Mouse (Mus musculus): ENCODE results near the gene Rnasel. TPM values are rescaled to one million over a fixed set of nuclear protein-coding genes. Genes with fewer than 3 reads are reported as not detected.
"Not testable (repeated sequence)": the region's sequence is repeated elsewhere in the genome, so short reads cannot be mapped to it uniquely, and the experiment has no call there.

Gene Rnasel
- polyA plus RNA-seq, 1 experiment from 2014 or later: 19.3 TPM

GRCm38 (mm10) chr1:153769571-153769970 lies 20.3 kb downstream of the Rnasel start:
- not testable (repeated sequence) for DNase-seq (ENCODE audit: low spot score); H3K9ac ChIP-seq (ENCODE audit: low read length); H3K27ac ChIP-seq (ENCODE audit: low read depth, low read length); H3K4me1 ChIP-seq (replicated peaks; ENCODE audit: control insufficient read depth, insufficient read depth, low read length); H3K36me3 ChIP-seq (ENCODE audit: control insufficient read depth, insufficient read depth, low read length); H3K9me3 ChIP-seq (ENCODE audit: control insufficient read depth, low read length); H3K4me3 ChIP-seq (ENCODE audit: low read depth, low read length); H3K27me3 ChIP-seq (ENCODE audit: control insufficient read depth, insufficient read depth, low read length); H3K4me2 ChIP-seq (ENCODE audit: low read depth, low read length, severe bottlenecking); ATAC-seq (replicated peaks; ENCODE audit: low FRiP score)
- WGBS: 70% methylated on average over 6 of the region's 6 CpGs

- no peak for ATAC-seq (replicated peaks; ENCODE audit: low FRiP score)
Measured at GRCm38 (mm10) chr1:153769998-153770775, 21.0 kb downstream of the Rnasel start.

GRCm38 (mm10) chr1:153770776-153771167 lies 21.5 kb downstream of the Rnasel start:
- WGBS: 91% methylated on average over 1 of the region's 1 CpGs
- Histone ChIP-seq H3K27me3 (ENCODE audit: control insufficient read depth, insufficient read depth, low read length) (no peaks in the 10 kb centered on the region), H3K4me2 (ENCODE audit: low read depth, low read length, severe bottlenecking) (no peak overlapping the region), H3K9me3 (ENCODE audit: control insufficient read depth, low read length) (no peaks in the 10 kb centered on the region), H3K27ac (ENCODE audit: low read depth, low read length) (no peak overlapping the region), H3K9ac (ENCODE audit: low read length) (no peak overlapping the region), H3K36me3 (ENCODE audit: control insufficient read depth, insufficient read depth, low read length) (no peaks in the 10 kb centered on the region), H3K4me3 (ENCODE audit: low read depth, low read length) (no peak overlapping the region), H3K4me1 (replicated peaks; ENCODE audit: control insufficient read depth, insufficient read depth, low read length) (no peaks in the 10 kb centered on the region)
- DNase-seq (ENCODE audit: low spot score) (no peak), ATAC-seq (replicated peaks; ENCODE audit: low FRiP score) (no peak)

More at GRCm38 (mm10) chr1:153769998-153770775, 21.0 kb downstream of the Rnasel start:
- H3K9ac ChIP-seq (ENCODE audit: low read length): no peak overlapping the region
- no peaks in the 10 kb centered on the region for H3K36me3 ChIP-seq (ENCODE audit: control insufficient read depth, insufficient read depth, low read length)
- DNase-seq (ENCODE audit: low spot score): no peak
- H3K4me2 ChIP-seq (ENCODE audit: low read depth, low read length, severe bottlenecking): no peak overlapping the region
- 82% methylated on average over 10 of the region's 10 CpGs for WGBS
- H3K4me3 ChIP-seq (ENCODE audit: low read depth, low read length): no peak overlapping the region
- no peaks in the 10 kb centered on the region for H3K9me3 ChIP-seq (ENCODE audit: control insufficient read depth, low read length)
- H3K27me3 ChIP-seq (ENCODE audit: control insufficient read depth, insufficient read depth, low read length): no peaks in the 10 kb centered on the region
- no peaks in the 10 kb centered on the region for H3K4me1 ChIP-seq (replicated peaks; ENCODE audit: control insufficient read depth, insufficient read depth, low read length)
- no peak overlapping the region for H3K27ac ChIP-seq (ENCODE audit: low read depth, low read length)

- ATAC-seq (replicated peaks; ENCODE audit: low FRiP score): no peak
Measured at GRCm38 (mm10) chr1:153775174-153775573, 25.9 kb downstream of the Rnasel start.

GRCm38 (mm10) chr1:153776257-153776656 lies 27.0 kb downstream of the Rnasel start:
- Histone ChIP-seq H3K4me2 (ENCODE audit: low read depth, low read length, severe bottlenecking) (no peak overlapping the region), H3K27ac (ENCODE audit: low read depth, low read length) (no peak overlapping the region), H3K4me1 (replicated peaks; ENCODE audit: control insufficient read depth, insufficient read depth, low read length) (no peaks in the 10 kb centered on the region), H3K9ac (ENCODE audit: low read length) (no peak overlapping the region), H3K36me3 (ENCODE audit: control insufficient read depth, insufficient read depth, low read length) (no peaks in the 10 kb centered on the region), H3K27me3 (ENCODE audit: control insufficient read depth, insufficient read depth, low read length) (no peaks in the 10 kb centered on the region), H3K4me3 (ENCODE audit: low read depth, low read length) (no peak overlapping the region), H3K9me3 (ENCODE audit: control insufficient read depth, low read length) (no peaks in the 10 kb centered on the region)
- WGBS: 92% methylated on average over 7 of the region's 7 CpGs
- DNase-seq (ENCODE audit: low spot score) (no peak), ATAC-seq (replicated peaks; ENCODE audit: low FRiP score) (no peak)

More at GRCm38 (mm10) chr1:153775174-153775573, 25.9 kb downstream of the Rnasel start:
- no peak overlapping the region for H3K4me2 ChIP-seq (ENCODE audit: low read depth, low read length, severe bottlenecking)
- H3K9me3 ChIP-seq (ENCODE audit: control insufficient read depth, low read length): no peaks in the 10 kb centered on the region
- H3K27ac ChIP-seq (ENCODE audit: low read depth, low read length): no peak overlapping the region
- no peak overlapping the region for H3K9ac ChIP-seq (ENCODE audit: low read length)
- DNase-seq (ENCODE audit: low spot score): no peak
- no peak overlapping the region for H3K4me3 ChIP-seq (ENCODE audit: low read depth, low read length)
- WGBS: 90% methylated on average over 6 of the region's 6 CpGs
- no peaks in the 10 kb centered on the region for H3K4me1 ChIP-seq (replicated peaks; ENCODE audit: control insufficient read depth, insufficient read depth, low read length)
- H3K36me3 ChIP-seq (ENCODE audit: control insufficient read depth, insufficient read depth, low read length): no peaks in the 10 kb centered on the region
- H3K27me3 ChIP-seq (ENCODE audit: control insufficient read depth, insufficient read depth, low read length): no peaks in the 10 kb centered on the region

GRCm38 (mm10) chr1:153778205-153778604 lies 29.0 kb downstream of the Rnasel start:
- Histone ChIP-seq H3K4me3 (ENCODE audit: low read depth, low read length) (no peak overlapping the region), H3K9ac (ENCODE audit: low read length) (no peak overlapping the region), H3K9me3 (ENCODE audit: control insufficient read depth, low read length) (no peaks in the 10 kb centered on the region), H3K4me1 (replicated peaks; ENCODE audit: control insufficient read depth, insufficient read depth, low read length) (no peaks in the 10 kb centered on the region), H3K36me3 (ENCODE audit: control insufficient read depth, insufficient read depth, low read length) (no peaks in the 10 kb centered on the region), H3K4me2 (ENCODE audit: low read depth, low read length, severe bottlenecking) (no peak overlapping the region), H3K27me3 (ENCODE audit: control insufficient read depth, insufficient read depth, low read length) (no peaks in the 10 kb centered on the region), H3K27ac (ENCODE audit: low read depth, low read length) (no peak overlapping the region)
- 91% methylated on average over 10 of the region's 10 CpGs for WGBS
- ATAC-seq (replicated peaks; ENCODE audit: low FRiP score) (no peak), DNase-seq (ENCODE audit: low spot score) (no peak)

- ATAC-seq (replicated peaks; ENCODE audit: low FRiP score): no peak
- H3K4me2 ChIP-seq (ENCODE audit: low read depth, low read length, severe bottlenecking): no peak overlapping the region
- H3K4me1 ChIP-seq (replicated peaks; ENCODE audit: control insufficient read depth, insufficient read depth, low read length): no peaks in the 10 kb centered on the region
- no peaks in the 10 kb centered on the region for H3K27me3 ChIP-seq (ENCODE audit: control insufficient read depth, insufficient read depth, low read length)
- no peak overlapping the region for H3K4me3 ChIP-seq (ENCODE audit: low read depth, low read length)
- WGBS: 57% methylated on average over 1 of the region's 1 CpGs
- no peak for DNase-seq (ENCODE audit: low spot score)
- no peaks in the 10 kb centered on the region for H3K9me3 ChIP-seq (ENCODE audit: control insufficient read depth, low read length)
- no peak overlapping the region for H3K9ac ChIP-seq (ENCODE audit: low read length)
- no peaks in the 10 kb centered on the region for H3K36me3 ChIP-seq (ENCODE audit: control insufficient read depth, insufficient read depth, low read length)
- H3K27ac ChIP-seq (ENCODE audit: low read depth, low read length): no peak overlapping the region
Measured at GRCm38 (mm10) chr1:153783339-153783738, 34.1 kb downstream of the Rnasel start.

GRCm38 (mm10) chr1:153785608-153786007 lies 36.4 kb downstream of the Rnasel start:
- 77% methylated on average over 4 of the region's 4 CpGs for WGBS
- ATAC-seq (replicated peaks; ENCODE audit: low FRiP score) (no peak), DNase-seq (ENCODE audit: low spot score) (no peak)
- Histone ChIP-seq H3K36me3 (ENCODE audit: control insufficient read depth, insufficient read depth, low read length) (no peaks in the 10 kb centered on the region), H3K27ac (ENCODE audit: low read depth, low read length) (no peak overlapping the region), H3K9me3 (ENCODE audit: control insufficient read depth, low read length) (no peaks in the 10 kb centered on the region), H3K4me2 (ENCODE audit: low read depth, low read length, severe bottlenecking) (no peak overlapping the region), H3K4me3 (ENCODE audit: low read depth, low read length) (no peak overlapping the region), H3K9ac (ENCODE audit: low read length) (no peak overlapping the region), H3K27me3 (ENCODE audit: control insufficient read depth, insufficient read depth, low read length) (no peaks in the 10 kb centered on the region), H3K4me1 (replicated peaks; ENCODE audit: control insufficient read depth, insufficient read depth, low read length) (no peaks in the 10 kb centered on the region)

- H3K4me1 ChIP-seq (replicated peaks; ENCODE audit: control insufficient read depth, insufficient read depth, low read length): no peaks in the 10 kb centered on the region
- no peaks in the 10 kb centered on the region for H3K9me3 ChIP-seq (ENCODE audit: control insufficient read depth, low read length)
- DNase-seq (ENCODE audit: low spot score) (no peak), ATAC-seq (replicated peaks; ENCODE audit: low FRiP score) (no peak)
- no peaks in the 10 kb centered on the region for H3K36me3 ChIP-seq (ENCODE audit: control insufficient read depth, insufficient read depth, low read length)
- no peak overlapping the region for H3K27ac ChIP-seq (ENCODE audit: low read depth, low read length)
- no peak overlapping the region for H3K4me2 ChIP-seq (ENCODE audit: low read depth, low read length, severe bottlenecking)
- no peaks in the 10 kb centered on the region for H3K27me3 ChIP-seq (ENCODE audit: control insufficient read depth, insufficient read depth, low read length)
- WGBS: 67% methylated on average over 2 of the region's 2 CpGs
- no peak overlapping the region for H3K9ac ChIP-seq (ENCODE audit: low read length)
- H3K4me3 ChIP-seq (ENCODE audit: low read depth, low read length): no peak overlapping the region
Measured at GRCm38 (mm10) chr1:153790708-153791107, 41.5 kb downstream of the Rnasel start.

All from forebrain, embryonic 11.5 days (tissue).